Mouse (Mus musculus): Measurements from ENCODE around the gene Snx11.

GRCm38 (mm10) chr11:96766555-96766954 is 10.8 kb downstream of the Snx11 start:
- TF ChIP-seq CTCF (IDR thresholded peaks at IDR 0.05; ENCODE audit: control insufficient read depth, insufficient read depth, insufficient read length) (no peak), USF1 (IDR thresholded peaks at IDR 0.05; ENCODE audit: low read depth) (no peak), MAX (IDR thresholded peaks at IDR 0.05) (no peak), CEBPB (IDR thresholded peaks at IDR 0.05; ENCODE audit: low read depth) (no peak), MYOD1 (IDR thresholded peaks at IDR 0.05; ENCODE audit: control insufficient read depth, insufficient read length, low read depth) (no peak)
